Mouse (Mus musculus) small intestine, adult 2 months (tissue): Measurements from ENCODE around the gene Hcar2. TPM values are rescaled to one million over a fixed set of nuclear protein-coding genes. Genes with fewer than 3 reads are reported as not detected.

ENCODE experiments used
- H3K27ac ChIP-seq: fragments of 200-500 bp; 2 replicates; pipeline ENCODE4 v1.5.1; 2012; ENCODE audit warnings: low read depth, low read length, control low read depth, inconsistent platforms; ENCODE audit not compliant: insufficient read depth
- H3K27me3 ChIP-seq: fragments of 200-500 bp; 2 replicates; pipeline ENCODE4 v1.6.1; 2012; ENCODE audit warnings: mild to moderate bottlenecking, moderate library complexity, low read length, inconsistent platforms; ENCODE audit not compliant: control insufficient read depth, insufficient read depth
- H3K36me3 ChIP-seq: fragments of 200-500 bp; 2 replicates; pipeline ENCODE4 v1.6.1; 2012; ENCODE audit warnings: mild to moderate bottlenecking, low read length, control low read depth, inconsistent platforms; ENCODE audit not compliant: control insufficient read depth, insufficient read depth
- H3K4me1 ChIP-seq: fragments of 200-500 bp; 2 replicates; pipeline ENCODE4 v1.6.1; 2012; ENCODE audit warnings: low read length, inconsistent platforms, mixed read lengths; ENCODE audit not compliant: control insufficient read depth, insufficient read depth, insufficient read length
- H3K4me3 ChIP-seq: fragments of 200-500 bp; 2 replicates; pipeline ENCODE4 v1.5.1; 2012; ENCODE audit warnings: low read depth, mild to moderate bottlenecking, control low read depth, inconsistent platforms, low read length, moderate library complexity
- CTCF ChIP-seq: fragments of 200-500 bp; IDR thresholded peaks from 2 replicates; pipeline ENCODE4 v1.5.1; 2012; ENCODE audit warnings: low read depth, mild to moderate bottlenecking, control low read depth, inconsistent platforms, low read length, moderate library complexity, mixed read lengths; ENCODE audit not compliant: insufficient replicate concordance, insufficient read length; ENCODE audit errors: extremely low read depth
- POLR2A ChIP-seq: fragments of 200-500 bp; IDR thresholded peaks from 2 replicates; pipeline ENCODE4 v1.6.1; 2012; ENCODE audit warnings: low read depth, mild to moderate bottlenecking, control low read depth, inconsistent platforms, low read length, moderate library complexity
- WGBS: fragments of 180-500 bp; shearing (Covaris S2); methylation state at CpG from one replicate; pipeline ENCODE4 v1.1.7; 2018; 5-methylcytosine and 5-hydroxymethylcytosine counted together
- polyA plus RNA-seq: library from polyadenylated mRNA; depleted of rRNA; stranded (reverse); fragments of >200 nt; gene quantifications from 2 replicates; pipeline ENCODE4 v1.2.3, GENCODE M21; 2012; rRNA removed

The Hcar2 gene
- polyA plus RNA-seq: 0.30 and 0.65 TPM in 2 replicates

DNA sequence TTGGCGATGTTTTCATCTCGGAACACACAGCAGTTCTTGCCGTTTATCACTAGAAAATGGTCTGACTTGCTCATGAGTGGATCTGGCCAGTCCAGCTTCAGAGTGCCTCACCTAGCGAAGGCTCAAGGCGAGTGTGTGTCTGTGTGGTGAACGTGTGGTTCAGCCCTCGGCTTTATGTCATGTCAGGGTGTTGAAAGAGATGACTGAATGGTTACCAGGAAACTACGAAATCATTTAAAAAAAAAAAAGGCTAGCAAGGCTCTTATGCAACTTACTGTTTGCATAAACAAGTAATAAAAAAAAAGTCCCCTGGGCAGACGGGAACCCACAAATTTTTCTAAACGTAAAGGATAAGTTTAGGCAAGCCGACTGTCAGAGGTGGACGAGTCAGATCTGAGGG is at the start of gene Hcar2:
Hcar2 (minus strand) TSS at position 135 of the 400 bp plus-strand sequence.
- TF ChIP-seq POLR2A: no peak
- no peak for TF ChIP-seq CTCF
- H3K27me3 ChIP-seq: no peaks in the 10 kb centered on the region
- no peaks in the 10 kb centered on the region for H3K36me3 ChIP-seq
- no peak within 1 kb of the TSS for H3K4me3 ChIP-seq
- WGBS: 62% methylated on average over 12 of the region's 12 CpGs
- H3K4me1 ChIP-seq: peaks cover 3% of the 10 kb centered on the region; the same call in 1 of the 2 replicates
- H3K27ac ChIP-seq: no peak within 1 kb of the TSS

DNA sequence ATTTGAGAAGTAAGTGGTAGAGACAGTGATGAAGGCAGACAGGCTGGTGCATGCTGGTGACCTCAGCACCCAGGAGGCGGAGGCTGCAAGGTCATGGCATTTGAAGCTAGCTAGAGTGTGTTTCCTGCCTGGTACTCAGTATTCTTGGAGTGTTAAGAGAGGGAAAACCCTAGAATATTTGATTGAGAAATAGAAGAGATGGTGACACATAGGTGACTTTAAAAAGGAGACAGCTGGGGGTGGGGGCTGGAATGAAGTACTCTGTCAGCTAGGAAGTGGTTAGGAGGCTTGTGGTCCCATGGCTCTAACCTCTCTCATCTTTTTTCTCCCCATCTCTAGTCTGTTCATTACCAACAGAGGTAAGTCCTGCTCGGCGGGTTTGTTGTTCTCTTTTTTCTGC is 49.6 kb upstream of the Hcar2 start:
- no peaks in the 10 kb centered on the region for H3K4me1 ChIP-seq
- peaks cover 22% of the 10 kb centered on the region for H3K36me3 ChIP-seq
- WGBS: 82% methylated on average over 3 of the region's 3 CpGs
- H3K27me3 ChIP-seq: no peaks in the 10 kb centered on the region
- H3K4me3 ChIP-seq: no peak overlapping the region
- TF ChIP-seq POLR2A: no peak
- no peak for TF ChIP-seq CTCF
- no peak overlapping the region for H3K27ac ChIP-seq

DNA sequence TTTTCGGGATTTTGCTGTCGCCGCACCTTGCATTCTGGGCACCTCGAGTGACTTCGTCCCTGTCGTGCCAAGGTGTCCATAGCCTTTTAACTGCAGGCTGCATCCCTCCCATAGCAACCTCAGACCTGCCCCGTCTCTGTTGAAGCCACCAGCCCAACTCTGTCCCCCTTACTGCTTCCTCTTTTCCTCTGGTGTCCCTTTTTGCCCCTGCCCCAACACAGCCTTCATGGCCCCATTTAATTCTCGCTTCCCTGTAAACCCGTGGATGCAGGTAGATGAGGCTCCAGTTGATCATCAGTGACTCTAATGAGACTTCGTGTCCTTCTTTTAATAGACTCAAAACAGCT is 42.3 kb upstream of the Hcar2 start:
- WGBS: 2% methylated on average over 10 of the region's 10 CpGs
- TF ChIP-seq POLR2A (no peak), CTCF (no peak)
- no peaks in the 10 kb centered on the region for H3K27me3 ChIP-seq
- H3K27ac ChIP-seq: peak overlapping the region; percentile 48; the same call in 1 of the 2 replicates
- H3K4me3 ChIP-seq: peak overlapping the region; percentile 96
- peaks cover 10% of the 10 kb centered on the region; the same call in 1 of the 2 replicates for H3K4me1 ChIP-seq
- H3K36me3 ChIP-seq: peaks cover 8% of the 10 kb centered on the region; the same call in 1 of the 2 replicates

DNA sequence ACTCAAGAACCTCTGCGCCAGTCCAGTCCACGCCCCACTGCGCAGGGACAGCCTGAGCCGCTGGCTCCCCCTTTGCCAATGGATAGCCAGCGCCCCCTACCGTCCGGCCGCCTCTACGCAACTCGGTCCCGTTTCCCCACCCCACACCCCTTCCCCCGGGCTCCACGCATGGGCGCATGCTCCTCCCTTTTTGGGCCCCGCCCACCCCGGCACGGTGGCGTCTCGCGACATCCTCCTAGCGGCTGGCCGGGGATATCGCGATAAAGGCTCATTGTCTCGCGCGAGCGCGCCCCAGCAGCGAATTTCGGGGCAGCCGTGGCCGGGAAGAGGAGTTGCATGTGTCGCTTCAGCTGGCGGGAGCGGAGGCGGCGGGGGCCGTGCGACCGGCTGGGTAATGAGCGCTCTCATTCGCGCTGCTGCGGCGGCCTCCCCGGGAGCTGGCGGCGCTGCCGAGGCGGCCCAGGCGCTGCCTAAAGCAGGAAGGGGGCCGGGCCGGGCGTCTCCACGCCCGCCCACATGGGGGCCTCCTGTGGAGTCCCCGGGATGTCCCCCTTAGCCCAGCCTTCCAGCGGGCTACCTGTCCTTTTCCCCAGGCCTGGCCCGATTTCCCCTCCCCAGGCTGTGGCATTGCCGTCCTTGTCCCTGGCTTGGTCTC is 41.8 kb upstream of the Hcar2 start, which contains the start of gene Denr:
Denr (plus strand) TSS at position 200 of the 655 bp plus-strand sequence.
- WGBS: under 1% methylated on average over 61 of the region's 61 CpGs
- Histone ChIP-seq H3K36me3 (peaks cover 8% of the 10 kb centered on the region; the same call in 1 of the 2 replicates), H3K27ac (peak within 1 kb of the TSS; percentile 48; the same call in 1 of the 2 replicates), H3K27me3 (no peaks in the 10 kb centered on the region), H3K4me3 (peak within 1 kb of the TSS; percentile 96), H3K4me1 (peaks cover 10% of the 10 kb centered on the region; the same call in 1 of the 2 replicates)
- TF ChIP-seq POLR2A (peak; percentile 83), CTCF (peak; percentile 94)

DNA sequence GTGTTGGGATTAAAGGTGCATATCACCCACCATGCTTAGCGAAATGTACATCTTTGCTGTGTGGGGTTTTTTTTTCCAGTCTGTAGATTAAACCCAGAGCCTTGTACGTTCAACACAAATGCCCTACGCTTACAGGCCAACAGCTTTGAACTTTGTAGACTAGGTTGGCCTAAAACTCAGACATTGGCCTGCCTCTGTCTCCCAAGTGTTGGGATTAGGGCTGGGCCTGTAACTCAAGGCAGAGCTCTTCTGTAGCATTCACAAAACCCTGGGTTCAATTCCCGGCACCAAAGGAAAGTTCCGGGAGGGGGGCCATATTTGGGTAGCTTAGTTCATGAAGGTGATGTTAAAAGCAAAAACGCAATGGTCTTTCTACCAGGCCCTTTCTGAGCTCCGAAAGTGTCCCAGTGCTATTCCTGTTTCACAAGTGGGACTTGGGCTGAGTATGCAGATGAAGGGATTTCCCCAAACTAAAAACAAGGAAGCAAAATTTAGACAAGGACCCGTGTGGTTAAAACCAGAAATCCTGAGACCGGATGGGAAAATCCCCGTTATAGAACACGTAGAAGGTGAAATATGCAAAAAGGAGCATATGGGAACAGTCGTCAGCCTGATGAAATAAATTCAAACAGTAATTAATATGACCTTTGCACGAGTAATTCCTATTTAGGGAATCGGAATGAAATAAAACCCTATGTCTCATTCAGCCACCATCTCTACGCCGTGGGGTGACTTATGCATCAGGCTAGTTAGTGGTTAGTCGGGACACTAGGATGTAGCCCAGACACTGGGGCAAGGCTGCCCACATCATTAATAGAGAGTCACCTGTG is 41.1 kb upstream of the Hcar2 start:
- Histone ChIP-seq H3K27me3 (no peaks in the 10 kb centered on the region), H3K36me3 (peaks cover 6% of the 10 kb centered on the region; the same call in 1 of the 2 replicates), H3K4me3 (peak overlapping the region; percentile 32; the same call in 1 of the 2 replicates), H3K4me1 (peaks cover 10% of the 10 kb centered on the region; the same call in 1 of the 2 replicates), H3K27ac (no peak overlapping the region)
- WGBS: 40% methylated on average over 17 of the region's 17 CpGs
- TF ChIP-seq CTCF (no peak), POLR2A (no peak)

DNA sequence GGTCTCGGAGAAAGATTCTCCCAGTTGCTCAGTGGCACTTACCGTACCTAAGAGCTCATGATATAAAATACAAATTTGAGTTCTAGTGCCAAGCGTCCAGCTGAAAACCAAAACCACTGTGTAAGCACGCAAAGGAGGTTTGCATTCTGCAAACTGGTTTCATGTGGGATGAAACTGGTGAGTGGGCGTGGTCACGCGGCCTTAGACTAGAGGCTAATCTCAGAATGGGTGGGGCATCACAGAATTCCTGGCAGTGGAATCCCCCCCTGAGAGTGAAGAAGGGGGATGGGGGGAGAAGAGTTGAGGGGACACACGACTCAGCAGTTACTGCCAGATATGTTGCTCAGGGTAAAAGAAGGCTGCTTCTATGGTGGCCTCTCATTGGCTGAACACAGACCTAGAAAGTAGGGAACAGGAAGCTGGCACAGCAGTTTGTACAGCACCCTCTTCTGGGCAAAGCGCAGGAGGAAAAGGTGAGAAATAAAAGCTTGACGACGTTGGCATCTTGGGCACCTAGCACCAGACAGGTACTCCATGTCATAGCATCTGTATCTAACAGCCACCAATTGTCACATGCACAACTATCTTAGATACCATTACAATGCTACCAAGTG is 38.9 kb upstream of the Hcar2 start:
- no peak overlapping the region for H3K4me3 ChIP-seq
- H3K27me3 ChIP-seq: no peaks in the 10 kb centered on the region
- no peak for TF ChIP-seq CTCF
- no peak for TF ChIP-seq POLR2A
- 52% methylated on average over 11 of the region's 11 CpGs for WGBS
- no peaks in the 10 kb centered on the region for H3K36me3 ChIP-seq
- H3K4me1 ChIP-seq: peaks cover 10% of the 10 kb centered on the region; the same call in 1 of the 2 replicates
- H3K27ac ChIP-seq: no peak overlapping the region
